Mouse (Mus musculus) olfactory bulb, adult 2 months (tissue): Measurements from ENCODE around the gene Cyb5r3.

Source experiments
- CTCF ChIP-seq: fragments of 200-500 bp; IDR thresholded peaks from 2 replicates; pipeline ENCODE4 v1.5.1; 2012; ENCODE audit warnings: low read depth, mild to moderate bottlenecking, low read length, moderate library complexity; ENCODE audit not compliant: insufficient read depth
- POLR2A ChIP-seq: fragments of 200-500 bp; IDR thresholded peaks from 2 replicates; pipeline ENCODE4 v1.6.1; 2012; ENCODE audit warnings: mild to moderate bottlenecking, low read depth, low read length, moderate library complexity; ENCODE audit not compliant: insufficient read depth

- TF ChIP-seq CTCF: no peak
- no peak for TF ChIP-seq POLR2A
Observed at GRCm38 (mm10) chr15:83165526-83166315, 6.7 kb downstream of the Cyb5r3 start.
